Mouse (Mus musculus): ENCODE measurements around the gene Hist1h2aa. TPM values are rescaled to one million over a fixed set of nuclear protein-coding genes. Genes with fewer than 3 reads are reported as not detected.

Gene Hist1h2aa
- total RNA-seq, 2 experiments from 2014 or later: not detected

GRCm38 (mm10) chr13:23938699-23939098, 4.4 kb downstream of the Hist1h2aa start:
- ATAC-seq (replicated peaks; ENCODE audit: low FRiP score, poor library complexity, severe bottlenecking): no peak

- no peak for ATAC-seq (replicated peaks; ENCODE audit: low FRiP score, poor library complexity, severe bottlenecking)
Measured at GRCm38 (mm10) chr13:23940291-23940690, 6.0 kb downstream of the Hist1h2aa start.

- ATAC-seq (replicated peaks; ENCODE audit: low FRiP score, poor library complexity, severe bottlenecking): no peak
Measured at GRCm38 (mm10) chr13:23942861-23943260, 8.6 kb downstream of the Hist1h2aa start.

DNA sequence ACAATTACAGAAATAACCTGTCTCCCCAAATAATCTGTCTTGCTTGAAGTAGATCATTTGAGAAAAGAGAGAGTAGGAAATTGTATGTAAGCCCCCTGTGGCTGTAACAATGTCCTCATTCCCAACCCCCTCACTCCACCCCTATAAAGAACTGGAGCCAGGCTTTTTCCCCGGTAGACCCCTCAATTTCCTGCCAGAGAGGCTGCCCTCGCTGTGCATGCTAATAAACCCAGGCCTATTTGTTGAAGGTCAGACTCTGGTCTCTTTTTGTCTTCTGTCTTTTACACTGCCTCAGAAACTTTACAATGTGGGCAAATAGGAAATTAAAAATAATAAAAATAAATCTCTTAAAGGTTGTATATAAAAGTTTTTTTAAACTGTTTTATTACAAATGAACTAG, 12.0 kb downstream of the Hist1h2aa start:
- no peak for ATAC-seq (replicated peaks; ENCODE audit: low FRiP score, poor library complexity, severe bottlenecking)

DNA sequence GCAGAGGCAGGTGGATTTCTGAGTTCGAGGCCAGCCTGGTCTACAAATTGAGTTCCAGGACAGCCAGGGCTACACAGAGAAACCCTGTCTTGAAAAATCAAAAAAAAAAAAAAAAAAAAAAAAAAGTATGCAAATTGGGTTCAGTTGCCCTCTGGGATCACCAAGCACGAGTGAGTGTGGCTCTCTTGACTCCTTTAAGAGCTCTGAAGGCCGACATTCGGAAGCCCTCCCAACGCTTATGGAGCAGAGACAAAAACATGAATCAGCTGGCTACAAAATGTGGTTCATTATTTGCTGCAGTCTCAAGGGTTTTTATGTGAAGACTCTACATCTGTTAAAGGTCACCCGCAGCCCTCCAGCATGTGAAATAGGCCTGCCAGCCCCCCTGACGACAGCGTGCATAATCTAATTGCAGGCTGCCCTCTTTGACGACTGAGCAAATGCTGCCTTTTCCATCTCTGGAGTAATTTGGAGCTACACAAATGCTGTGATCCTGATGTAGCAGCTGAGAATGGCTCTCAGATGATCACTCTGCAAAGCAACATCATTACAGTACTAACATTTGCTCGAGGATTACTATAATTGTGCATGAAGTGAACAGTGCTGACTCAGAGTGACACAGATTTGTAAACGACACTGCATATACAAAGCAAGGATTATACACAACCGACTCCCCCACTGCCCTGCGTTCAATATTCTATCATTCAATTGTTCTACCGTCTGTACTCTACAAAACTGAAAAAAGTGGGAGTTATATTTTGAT, 15.4 kb downstream of the Hist1h2aa start:
- no peak for ATAC-seq (replicated peaks; ENCODE audit: low FRiP score, poor library complexity, severe bottlenecking)

DNA sequence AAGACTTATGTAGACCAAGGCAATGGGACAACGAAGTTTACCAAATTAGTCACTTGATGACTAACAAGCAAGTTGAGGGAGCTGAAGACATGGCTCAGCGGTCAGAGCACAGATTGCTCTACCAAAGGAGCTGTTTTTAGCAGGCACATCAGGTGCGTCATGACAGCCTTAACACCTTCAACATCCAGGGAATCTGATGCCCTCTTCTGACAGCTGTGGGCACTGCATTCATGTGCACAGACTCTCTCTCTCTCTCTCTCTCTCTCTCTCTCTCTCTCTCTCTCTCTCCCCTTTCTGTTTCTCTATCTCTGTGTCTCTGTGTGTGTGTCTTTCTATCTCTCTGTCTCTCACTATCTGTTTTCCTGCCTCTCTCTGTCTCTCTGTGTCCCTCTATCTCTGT, 16.7 kb downstream of the Hist1h2aa start:
- ATAC-seq (replicated peaks; ENCODE audit: low FRiP score, poor library complexity, severe bottlenecking): no peak

- ATAC-seq (replicated peaks; ENCODE audit: low FRiP score, poor library complexity, severe bottlenecking): no peak
Measured at GRCm38 (mm10) chr13:23959776-23960175, 25.5 kb downstream of the Hist1h2aa start.

DNA sequence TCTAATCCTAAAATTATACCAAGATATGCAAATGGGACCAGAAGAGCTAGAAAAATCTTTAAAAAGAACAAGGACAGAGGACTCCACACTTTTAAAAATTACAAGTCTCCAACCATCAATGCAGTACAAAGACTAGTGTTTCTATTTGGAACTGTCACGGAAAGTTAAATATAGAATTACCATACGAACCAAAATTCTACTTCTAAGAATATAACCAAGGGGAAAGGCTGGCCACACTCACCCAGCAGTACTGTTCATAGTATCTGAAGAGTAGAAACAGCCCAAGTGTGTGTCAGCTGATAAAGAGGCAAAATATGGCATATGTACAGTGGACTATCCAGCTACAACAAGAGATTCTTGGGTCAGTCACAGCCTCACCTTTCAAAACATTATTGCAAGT, 30.6 kb downstream of the Hist1h2aa start:
- ATAC-seq (replicated peaks; ENCODE audit: low FRiP score, poor library complexity, severe bottlenecking): no peak

DNA sequence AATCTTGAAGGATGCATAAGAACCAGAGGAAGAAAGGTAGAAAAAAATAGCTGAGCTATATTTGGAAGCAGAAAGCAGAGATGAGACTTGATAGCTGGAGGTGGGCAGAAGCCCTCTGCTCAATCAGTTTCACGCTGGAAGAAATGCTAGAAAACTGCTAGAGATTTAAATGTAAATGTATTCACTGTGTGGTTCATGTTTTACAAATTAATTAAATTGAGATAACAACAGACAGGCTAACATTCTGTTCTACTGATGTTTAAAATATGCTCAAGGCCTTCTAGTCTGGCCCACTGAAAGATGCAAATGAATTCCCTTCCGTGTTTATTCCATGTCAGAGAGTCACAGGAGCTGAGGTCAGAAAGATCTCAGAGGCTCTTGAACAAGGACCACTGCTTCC, 37.6 kb downstream of the Hist1h2aa start:
- ATAC-seq (replicated peaks; ENCODE audit: low FRiP score, poor library complexity, severe bottlenecking): no peak

- no peak for ATAC-seq (replicated peaks; ENCODE audit: low FRiP score, poor library complexity, severe bottlenecking)
Measured at GRCm38 (mm10) chr13:23972271-23972670, 38.0 kb downstream of the Hist1h2aa start.

Other genes starting within 250 kb of the Hist1h2aa start
- 2.2 TPM in 1 of 2 replicates, not detected in the other for gene Hist1h1t, start 238.6 kb upstream of the Hist1h2aa start, total RNA-seq (2015; ENCODE audit: low replicate concordance)
- gene Hist1h1t, start 238.6 kb upstream of the Hist1h2aa start, total RNA-seq (2017; ENCODE audit: low replicate concordance): 3.5 and 8.2 TPM in 2 replicates
- gene Hist1h4c, start 236.0 kb upstream of the Hist1h2aa start, total RNA-seq (2015; ENCODE audit: low replicate concordance): 225 and 268 TPM in 2 replicates
- 667 and 1,084 TPM in 2 replicates for gene Hist1h4c, start 236.0 kb upstream of the Hist1h2aa start, total RNA-seq (2017; ENCODE audit: low replicate concordance)
- gene Hfe, start 223.6 kb upstream of the Hist1h2aa start, total RNA-seq (2015; ENCODE audit: low replicate concordance): 7.5 and 14.1 TPM in 2 replicates
- gene Hfe, start 223.6 kb upstream of the Hist1h2aa start, total RNA-seq (2017; ENCODE audit: low replicate concordance): 0.77 and 2.2 TPM in 2 replicates
- 527 and 533 TPM in 2 replicates for gene Hist1h1c, start 195.7 kb upstream of the Hist1h2aa start, total RNA-seq (2015; ENCODE audit: low replicate concordance)
- 3,859 and 4,708 TPM in 2 replicates for gene Hist1h1c, start 195.7 kb upstream of the Hist1h2aa start, total RNA-seq (2017; ENCODE audit: low replicate concordance)
- 412 and 474 TPM in 2 replicates for gene Hist1h3c, start 188.9 kb upstream of the Hist1h2aa start, total RNA-seq (2015; ENCODE audit: low replicate concordance)
- 1,335 and 2,217 TPM in 2 replicates for gene Hist1h3c, start 188.9 kb upstream of the Hist1h2aa start, total RNA-seq (2017; ENCODE audit: low replicate concordance)
- gene Hist1h2bb, start 187.7 kb upstream of the Hist1h2aa start, total RNA-seq (2015; ENCODE audit: low replicate concordance): 856 and 1,017 TPM in 2 replicates
- gene Hist1h2bb, start 187.7 kb upstream of the Hist1h2aa start, total RNA-seq (2017; ENCODE audit: low replicate concordance): 7,682 and 13,399 TPM in 2 replicates
- gene Hist1h2ab, start 183.3 kb upstream of the Hist1h2aa start, total RNA-seq (2015; ENCODE audit: low replicate concordance): 222 and 372 TPM in 2 replicates
- gene Hist1h2ab, start 183.3 kb upstream of the Hist1h2aa start, total RNA-seq (2017; ENCODE audit: low replicate concordance): 5,516 and 10,292 TPM in 2 replicates
- 1,233 and 1,450 TPM in 2 replicates for gene Hist1h3b, start 182.2 kb upstream of the Hist1h2aa start, total RNA-seq (2015; ENCODE audit: low replicate concordance)
- gene Hist1h3b, start 182.2 kb upstream of the Hist1h2aa start, total RNA-seq (2017; ENCODE audit: low replicate concordance): 1,686 and 1,833 TPM in 2 replicates
- 331 and 380 TPM in 2 replicates for gene Hist1h4b, start 177.4 kb upstream of the Hist1h2aa start, total RNA-seq (2015; ENCODE audit: low replicate concordance)
- gene Hist1h4b, start 177.4 kb upstream of the Hist1h2aa start, total RNA-seq (2017; ENCODE audit: low replicate concordance): 1,134 and 2,811 TPM in 2 replicates
- gene Hist1h4a, start 173.2 kb upstream of the Hist1h2aa start, total RNA-seq (2015; ENCODE audit: low replicate concordance): 142 and 188 TPM in 2 replicates
- gene Hist1h4a, start 173.2 kb upstream of the Hist1h2aa start, total RNA-seq (2017; ENCODE audit: low replicate concordance): 706 and 1,369 TPM in 2 replicates
- gene Hist1h3a, start 172.1 kb upstream of the Hist1h2aa start, total RNA-seq (2015; ENCODE audit: low replicate concordance): 238 and 271 TPM in 2 replicates
- gene Hist1h3a, start 172.1 kb upstream of the Hist1h2aa start, total RNA-seq (2017; ENCODE audit: low replicate concordance): 723 and 806 TPM in 2 replicates
- 666 and 715 TPM in 2 replicates for gene Hist1h1a, start 170.8 kb upstream of the Hist1h2aa start, total RNA-seq (2015; ENCODE audit: low replicate concordance)
- gene Hist1h1a, start 170.8 kb upstream of the Hist1h2aa start, total RNA-seq (2017; ENCODE audit: low replicate concordance): 4,010 and 6,111 TPM in 2 replicates
- gene Trim38, start 164.5 kb upstream of the Hist1h2aa start, total RNA-seq (2015; ENCODE audit: low replicate concordance): not detected in 2 replicates
- 0.39 TPM in 1 of 2 replicates, not detected in the other for gene Trim38, start 164.5 kb upstream of the Hist1h2aa start, total RNA-seq (2017; ENCODE audit: low replicate concordance)
- not detected in 2 replicates for gene Slc17a2, start 127.5 kb upstream of the Hist1h2aa start, total RNA-seq (2015; ENCODE audit: low replicate concordance)
- not detected in 2 replicates for gene Slc17a2, start 127.5 kb upstream of the Hist1h2aa start, total RNA-seq (2017; ENCODE audit: low replicate concordance)
- not detected in 2 replicates for gene Slc17a3, start 95.0 kb upstream of the Hist1h2aa start, total RNA-seq (2015; ENCODE audit: low replicate concordance)
- not detected in 2 replicates for gene Slc17a3, start 95.0 kb upstream of the Hist1h2aa start, total RNA-seq (2017; ENCODE audit: low replicate concordance)
- not detected in 2 replicates for gene Slc17a1, start 66.7 kb upstream of the Hist1h2aa start, total RNA-seq (2015; ENCODE audit: low replicate concordance)
- not detected in 2 replicates for gene Slc17a1, start 66.7 kb upstream of the Hist1h2aa start, total RNA-seq (2017; ENCODE audit: low replicate concordance)
- 0.42 TPM in 1 of 2 replicates, not detected in the other for gene Slc17a4, start 19.5 kb upstream of the Hist1h2aa start, total RNA-seq (2015; ENCODE audit: low replicate concordance)
- 2.4 TPM in 1 of 2 replicates, not detected in the other for gene Slc17a4, start 19.5 kb upstream of the Hist1h2aa start, total RNA-seq (2017; ENCODE audit: low replicate concordance)
- not detected in 2 replicates for gene Hist1h2ba, start 306 bp upstream of the Hist1h2aa start, total RNA-seq (2015; ENCODE audit: low replicate concordance)
- gene Hist1h2ba, start 306 bp upstream of the Hist1h2aa start, total RNA-seq (2017; ENCODE audit: low replicate concordance): not detected in 2 replicates
- gene Scgn, start 56.8 kb downstream of the Hist1h2aa start, total RNA-seq (2015; ENCODE audit: low replicate concordance): not detected in 2 replicates
- gene Scgn, start 56.8 kb downstream of the Hist1h2aa start, total RNA-seq (2017; ENCODE audit: low replicate concordance): not detected in 2 replicates